Mouse (Mus musculus): Measurements from ENCODE around the gene Hist1h3e. TPM values are rescaled to one million over a fixed set of nuclear protein-coding genes. Genes with fewer than 3 reads are reported as not detected.
"Not testable (repeated sequence)": the region's sequence is repeated elsewhere in the genome, so short reads cannot be mapped to it uniquely, and the experiment has no call there.

Gene Hist1h3e
- polyA plus RNA-seq, 1 experiment = 2.8 TPM

DNA sequence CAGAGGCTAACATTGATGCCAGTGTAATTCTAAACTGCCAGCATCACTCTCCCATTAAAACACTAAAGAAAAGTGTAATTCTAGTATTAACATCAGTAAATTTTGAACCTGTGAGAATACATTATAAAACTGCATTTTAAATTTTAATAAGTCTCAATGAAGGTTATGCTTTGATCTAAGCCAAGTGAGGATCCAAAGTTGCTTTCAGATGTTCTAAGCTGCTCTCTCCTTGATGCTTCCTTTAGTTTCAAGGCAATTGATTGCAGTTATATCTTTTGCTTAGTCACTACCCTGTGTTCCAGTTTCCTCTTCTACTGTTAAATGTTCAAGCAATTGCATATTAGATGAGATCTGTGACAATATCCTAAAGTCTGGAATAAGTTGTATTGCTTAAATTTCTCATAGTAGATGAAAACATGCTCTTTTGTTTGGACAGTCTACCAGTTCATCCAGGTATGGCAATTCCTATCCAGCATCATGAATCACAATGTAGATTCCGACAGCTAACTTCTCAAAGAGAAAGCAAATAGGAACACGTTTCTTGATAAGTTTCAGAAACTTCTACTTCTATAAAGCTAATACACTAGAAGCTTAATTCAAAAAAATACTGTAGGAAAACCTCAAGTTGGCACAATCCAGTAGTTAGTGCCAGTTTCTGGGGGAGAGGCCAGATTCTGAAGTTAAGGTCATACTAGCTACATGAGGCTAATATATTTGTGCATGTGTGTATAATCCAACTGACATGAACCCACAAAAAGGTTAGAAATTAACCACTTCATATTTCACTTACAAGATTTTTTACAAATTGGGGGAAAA, 10.3 kb upstream of the Hist1h3e start:
- Histone ChIP-seq H3K4me3 (ENCODE audit: insufficient read depth, poor library complexity, severe bottlenecking) (peak overlapping the region; percentile 27), H3K79me2 (ENCODE audit: control insufficient read depth, insufficient read depth) (no peaks in the 10 kb centered on the region), H3K27me3 (ENCODE audit: control insufficient read depth, insufficient read depth, insufficient read length) (no peaks in the 10 kb centered on the region), H3ac (ENCODE audit: control insufficient read depth, insufficient read length, low read depth) (peak overlapping the region; percentile 45), H3K36me3 (ENCODE audit: control insufficient read depth, insufficient read depth) (no peaks in the 10 kb centered on the region), H3K79me3 (ENCODE audit: low read depth) (no peaks in the 10 kb centered on the region)
- TF ChIP-seq USF1 (IDR thresholded peaks at IDR 0.05; ENCODE audit: low read depth) = no peak
- no peak for TF ChIP-seq FOSL1 (IDR thresholded peaks at IDR 0.05; ENCODE audit: insufficient read depth, low read length, poor library complexity, severe bottlenecking)
- TF ChIP-seq MYOD1 (IDR thresholded peaks at IDR 0.05; ENCODE audit: control insufficient read depth, insufficient read length, low read depth) = no peak
- TF ChIP-seq CEBPB (IDR thresholded peaks at IDR 0.05; ENCODE audit: low read depth) = no peak
- no peak for TF ChIP-seq MAX (IDR thresholded peaks at IDR 0.05)
- no peak for TF ChIP-seq CTCF (IDR thresholded peaks at IDR 0.05; ENCODE audit: control insufficient read depth, insufficient read depth, insufficient read length)
- TF ChIP-seq MYOG (IDR thresholded peaks at IDR 0.05; ENCODE audit: control insufficient read depth, extremely low read depth, insufficient read length) = no peak

DNA sequence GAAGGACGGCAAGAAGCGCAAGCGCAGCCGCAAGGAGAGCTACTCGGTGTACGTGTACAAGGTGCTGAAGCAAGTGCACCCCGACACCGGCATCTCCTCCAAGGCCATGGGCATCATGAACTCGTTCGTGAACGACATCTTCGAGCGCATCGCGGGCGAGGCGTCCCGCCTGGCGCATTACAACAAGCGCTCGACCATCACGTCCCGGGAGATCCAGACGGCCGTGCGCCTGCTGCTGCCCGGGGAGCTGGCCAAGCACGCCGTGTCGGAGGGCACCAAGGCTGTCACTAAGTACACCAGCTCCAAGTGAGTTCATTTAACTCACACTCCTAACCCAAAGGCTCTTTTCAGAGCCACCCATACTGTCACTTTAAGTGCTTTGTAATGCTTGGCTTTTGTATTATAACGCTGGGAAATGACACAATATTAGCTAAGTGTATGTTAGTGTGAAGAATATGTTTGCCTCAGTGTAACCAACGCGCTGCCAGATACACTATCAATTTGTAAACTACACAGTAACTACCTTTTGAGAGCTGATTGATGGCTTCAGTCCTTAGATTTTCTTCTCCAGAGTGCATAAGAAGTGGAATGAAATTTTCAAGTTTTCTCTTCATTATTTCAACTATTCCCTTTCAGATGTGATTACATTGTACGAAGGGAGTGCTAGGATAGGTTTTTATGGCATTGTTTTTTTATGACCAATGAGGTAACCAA, 9.5 kb upstream of the Hist1h3e start:
- peak overlapping the region; percentile 27 for H3K4me3 ChIP-seq (ENCODE audit: insufficient read depth, poor library complexity, severe bottlenecking)
- not testable (repeated sequence) for H3K79me2 ChIP-seq (ENCODE audit: control insufficient read depth, insufficient read depth); H3K36me3 ChIP-seq (ENCODE audit: control insufficient read depth, insufficient read depth); H3K79me3 ChIP-seq (ENCODE audit: low read depth); H3K27me3 ChIP-seq (ENCODE audit: control insufficient read depth, insufficient read depth, insufficient read length)
- H3ac ChIP-seq (ENCODE audit: control insufficient read depth, insufficient read length, low read depth) = peak overlapping the region; percentile 4

- Histone ChIP-seq H3ac (ENCODE audit: control insufficient read depth, insufficient read length, low read depth) (peak within 1 kb of the TSS; percentile 40), H3K79me3 (ENCODE audit: low read depth) (no peaks in the 10 kb centered on the region), H3K27me3 (ENCODE audit: control insufficient read depth, insufficient read depth, insufficient read length) (no peaks in the 10 kb centered on the region), H3K36me3 (ENCODE audit: control insufficient read depth, insufficient read depth) (no peaks in the 10 kb centered on the region), H3K4me3 (ENCODE audit: insufficient read depth, poor library complexity, severe bottlenecking) (peak within 1 kb of the TSS; percentile 27), H3K79me2 (ENCODE audit: control insufficient read depth, insufficient read depth) (no peaks in the 10 kb centered on the region)
- TF ChIP-seq FOSL1 (IDR thresholded peaks at IDR 0.05; ENCODE audit: insufficient read depth, low read length, poor library complexity, severe bottlenecking) (no peak), CTCF (IDR thresholded peaks at IDR 0.05; ENCODE audit: control insufficient read depth, insufficient read depth, insufficient read length) (no peak), MYOD1 (IDR thresholded peaks at IDR 0.05; ENCODE audit: control insufficient read depth, insufficient read length, low read depth) (no peak), CEBPB (IDR thresholded peaks at IDR 0.05; ENCODE audit: low read depth) (peak; percentile 64)
These were observed 8.9 kb upstream of the Hist1h3e start, which contains the start of the genes Hist1h2ae and Hist1h2bg for GRCm38 (mm10) chr13:23571022-23571503. TSS of gene Hist1h2ae (minus strand) at chr13:23571220. TSS of gene Hist1h2bg (plus strand) at chr13:23571396.

DNA sequence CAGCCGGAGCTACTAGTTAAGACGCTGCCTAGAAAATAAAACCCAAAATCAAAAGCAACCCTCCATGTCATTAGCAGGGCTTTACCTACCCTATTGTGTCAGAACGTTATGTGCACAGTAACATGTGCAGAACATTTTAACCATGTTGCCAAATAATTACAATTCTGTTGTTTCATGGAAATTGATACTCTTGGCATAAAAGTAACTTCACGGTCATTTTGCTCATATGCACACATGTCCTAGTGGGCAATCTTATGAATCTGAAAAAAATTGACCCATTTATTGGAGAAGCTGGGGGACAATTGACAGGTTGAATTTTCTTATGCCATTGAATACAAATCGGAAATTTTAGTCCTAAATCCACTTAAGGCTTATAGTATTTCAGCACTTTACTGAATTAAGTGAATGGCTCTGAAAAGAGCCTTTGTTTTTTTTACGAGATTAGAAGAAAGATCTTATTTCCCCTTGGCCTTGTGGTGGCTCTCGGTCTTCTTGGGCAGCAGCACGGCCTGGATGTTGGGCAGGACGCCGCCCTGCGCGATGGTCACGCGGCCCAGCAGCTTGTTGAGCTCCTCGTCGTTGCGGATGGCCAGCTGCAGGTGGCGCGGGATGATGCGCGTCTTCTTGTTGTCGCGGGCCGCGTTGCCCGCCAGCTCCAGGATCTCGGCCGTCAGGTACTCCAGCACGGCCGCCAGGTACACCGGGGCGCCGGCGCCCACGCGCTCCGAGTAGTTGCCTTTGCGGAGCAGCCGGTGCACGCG, 8.3 kb upstream of the Hist1h3e start:
- H3K27me3 ChIP-seq (ENCODE audit: control insufficient read depth, insufficient read depth, insufficient read length); H3K79me3 ChIP-seq (ENCODE audit: low read depth); H3K4me3 ChIP-seq (ENCODE audit: insufficient read depth, poor library complexity, severe bottlenecking); H3K79me2 ChIP-seq (ENCODE audit: control insufficient read depth, insufficient read depth); H3K36me3 ChIP-seq (ENCODE audit: control insufficient read depth, insufficient read depth): not testable (repeated sequence)
- peak overlapping the region; percentile 40 for H3ac ChIP-seq (ENCODE audit: control insufficient read depth, insufficient read length, low read depth)

- TF ChIP-seq CEBPB (IDR thresholded peaks at IDR 0.05; ENCODE audit: low read depth) (no peak), CTCF (IDR thresholded peaks at IDR 0.05; ENCODE audit: control insufficient read depth, insufficient read depth, insufficient read length) (no peak), MAX (IDR thresholded peaks at IDR 0.05) (no peak), USF1 (IDR thresholded peaks at IDR 0.05; ENCODE audit: low read depth) (no peak), MYOG (IDR thresholded peaks at IDR 0.05; ENCODE audit: control insufficient read depth, extremely low read depth, insufficient read length) (no peak), MYOD1 (IDR thresholded peaks at IDR 0.05; ENCODE audit: control insufficient read depth, insufficient read length, low read depth) (no peak)
- Histone ChIP-seq H3ac (ENCODE audit: control insufficient read depth, insufficient read length, low read depth) (no peak overlapping the region), H3K79me2 (ENCODE audit: control insufficient read depth, insufficient read depth) (no peaks in the 10 kb centered on the region), H3K36me3 (ENCODE audit: control insufficient read depth, insufficient read depth) (no peaks in the 10 kb centered on the region), H3K27me3 (ENCODE audit: control insufficient read depth, insufficient read depth, insufficient read length) (no peaks in the 10 kb centered on the region), H3K4me3 (ENCODE audit: insufficient read depth, poor library complexity, severe bottlenecking) (no peak overlapping the region), H3K79me3 (ENCODE audit: low read depth) (no peaks in the 10 kb centered on the region)
These were observed 2.3 kb upstream of the Hist1h3e start for GRCm38 (mm10) chr13:23564482-23564881.

Measured in C2C12 (cell line).